Mouse (Mus musculus): ENCODE results near the gene Ptprm. TPM values are rescaled to one million over a fixed set of nuclear protein-coding genes. Genes with fewer than 3 reads are reported as not detected.
A peak's percentile ranks its signal among the peaks of the same experiment; 100 is the strongest.

Ptprm gene
- polyA plus RNA-seq, 1 experiment from 2014 or later, result 16.3 TPM

- no peak overlapping the region for H3K4me2 ChIP-seq
Measured at GRCm38 (mm10) chr17:67303326-67304099, 50.7 kb downstream of the Ptprm start.

GRCm38 (mm10) chr17:67302569-67302968 is 51.7 kb downstream of the Ptprm start:
- H3K4me2 ChIP-seq, result no peak overlapping the region
- ATAC-seq (ENCODE audit: low FRiP score), result no peak
- no peaks in the 10 kb centered on the region for H3K27me3 ChIP-seq
- no peaks in the 10 kb centered on the region for H3K36me3 ChIP-seq
- WGBS, result 45% methylated on average over 4 of the region's 4 CpGs
- H3K4me1 ChIP-seq (replicated peaks), result peaks cover 18% of the 10 kb centered on the region
- 0 out of 2 replicates have a peak overlapping the region, but pooled peaks have one; percentile 30 for H3K27ac ChIP-seq
- H3K4me3 ChIP-seq, result no peak overlapping the region
- no peak overlapping the region for H3K9ac ChIP-seq
- no peaks in the 10 kb centered on the region; the same call in 1 of the 2 replicates for H3K9me3 ChIP-seq

More at GRCm38 (mm10) chr17:67303326-67304099, 50.7 kb downstream of the Ptprm start:
- ATAC-seq (ENCODE audit: low FRiP score), result no peak
- Histone ChIP-seq H3K9me3 (no peaks in the 10 kb centered on the region; the same call in 1 of the 2 replicates), H3K9ac (no peak overlapping the region), H3K4me3 (no peak overlapping the region), H3K27ac (peak overlapping the region; percentile 30; the same call in 1 of the 2 replicates), H3K36me3 (no peaks in the 10 kb centered on the region), H3K4me1 (replicated peaks) (peaks cover 18% of the 10 kb centered on the region), H3K27me3 (no peaks in the 10 kb centered on the region)
- 76% methylated on average over 18 of the region's 18 CpGs for WGBS

- WGBS, result 96% methylated on average over 4 of the region's 4 CpGs
- no peak for ATAC-seq (ENCODE audit: low FRiP score)
- Histone ChIP-seq H3K27me3 (no peaks in the 10 kb centered on the region), H3K4me1 (replicated peaks) (peaks cover 18% of the 10 kb centered on the region), H3K9me3 (no peaks in the 10 kb centered on the region), H3K4me2 (no peak overlapping the region), H3K9ac (no peak overlapping the region), H3K27ac (no peak overlapping the region), H3K4me3 (no peak overlapping the region), H3K36me3 (no peaks in the 10 kb centered on the region)
Measured at GRCm38 (mm10) chr17:67302074-67302473, 52.2 kb downstream of the Ptprm start.

- Histone ChIP-seq H3K4me3 (no peak overlapping the region), H3K4me2 (no peak overlapping the region), H3K27me3 (no peaks in the 10 kb centered on the region), H3K4me1 (replicated peaks) (peaks cover 15% of the 10 kb centered on the region), H3K9ac (no peak overlapping the region), H3K9me3 (no peaks in the 10 kb centered on the region), H3K36me3 (no peaks in the 10 kb centered on the region), H3K27ac (no peak overlapping the region)
- 92% methylated on average over 4 of the region's 4 CpGs for WGBS
- no peak for ATAC-seq (ENCODE audit: low FRiP score)
Measured at GRCm38 (mm10) chr17:67301367-67301766, 52.9 kb downstream of the Ptprm start.

- H3K27me3 ChIP-seq, result no peaks in the 10 kb centered on the region
- WGBS, result 88% methylated on average over 9 of the region's 9 CpGs
- H3K4me3 ChIP-seq, result no peak overlapping the region
- H3K4me1 ChIP-seq (replicated peaks), result peaks cover 12% of the 10 kb centered on the region
- no peaks in the 10 kb centered on the region for H3K36me3 ChIP-seq
- H3K9ac ChIP-seq, result no peak overlapping the region
- H3K4me2 ChIP-seq, result no peak overlapping the region
- ATAC-seq (ENCODE audit: low FRiP score), result no peak
- no peak overlapping the region for H3K27ac ChIP-seq
- no peaks in the 10 kb centered on the region for H3K9me3 ChIP-seq
Measured at GRCm38 (mm10) chr17:67298269-67298798, 55.9 kb downstream of the Ptprm start.

- Histone ChIP-seq H3K9ac (no peak overlapping the region), H3K4me1 (replicated peaks) (no peaks in the 10 kb centered on the region), H3K27ac (no peak overlapping the region), H3K4me3 (no peak overlapping the region), H3K9me3 (no peaks in the 10 kb centered on the region), H3K4me2 (no peak overlapping the region), H3K27me3 (no peaks in the 10 kb centered on the region), H3K36me3 (no peaks in the 10 kb centered on the region)
- ATAC-seq (ENCODE audit: low FRiP score), result no peak
- 91% methylated on average over 13 of the region's 13 CpGs for WGBS
Measured at GRCm38 (mm10) chr17:67296604-67297595, 57.4 kb downstream of the Ptprm start.

GRCm38 (mm10) chr17:67290662-67291240 is 63.5 kb downstream of the Ptprm start:
- H3K27me3 ChIP-seq, result no peaks in the 10 kb centered on the region
- WGBS, result 19% methylated on average over 16 of the region's 16 CpGs
- no peaks in the 10 kb centered on the region for H3K9me3 ChIP-seq
- peak; percentile 86 for ATAC-seq (ENCODE audit: low FRiP score)
- no peak overlapping the region for H3K9ac ChIP-seq
- peak overlapping the region; percentile 33 for H3K4me2 ChIP-seq
- peak overlapping the region; percentile 70 for H3K27ac ChIP-seq
- peaks cover 19% of the 10 kb centered on the region for H3K4me1 ChIP-seq (replicated peaks)
- H3K4me3 ChIP-seq, result no peak overlapping the region
- H3K36me3 ChIP-seq, result no peaks in the 10 kb centered on the region

GRCm38 (mm10) chr17:67287501-67287900 is 66.8 kb downstream of the Ptprm start:
- ATAC-seq (ENCODE audit: low FRiP score), result no peak
- H3K36me3 ChIP-seq, result no peaks in the 10 kb centered on the region
- H3K4me1 ChIP-seq (replicated peaks), result peaks cover 19% of the 10 kb centered on the region
- no peaks in the 10 kb centered on the region for H3K9me3 ChIP-seq
- no peak overlapping the region for H3K9ac ChIP-seq
- no peak overlapping the region for H3K4me3 ChIP-seq
- H3K4me2 ChIP-seq, result no peak overlapping the region
- no peak overlapping the region for H3K27ac ChIP-seq
- WGBS, result 79% methylated on average over 3 of the region's 3 CpGs
- H3K27me3 ChIP-seq, result no peaks in the 10 kb centered on the region

- Histone ChIP-seq H3K9ac (no peak overlapping the region), H3K4me1 (replicated peaks) (no peaks in the 10 kb centered on the region), H3K27me3 (no peaks in the 10 kb centered on the region), H3K9me3 (no peaks in the 10 kb centered on the region), H3K4me2 (no peak overlapping the region), H3K27ac (no peak overlapping the region), H3K36me3 (no peaks in the 10 kb centered on the region), H3K4me3 (no peak overlapping the region)
- ATAC-seq (ENCODE audit: low FRiP score), result no peak
- WGBS, result 75% methylated on average over 13 of the region's 13 CpGs
Measured at GRCm38 (mm10) chr17:67281640-67282170, 72.6 kb downstream of the Ptprm start.

GRCm38 (mm10) chr17:67277124-67277910 is 76.9 kb downstream of the Ptprm start:
- no peak overlapping the region for H3K9ac ChIP-seq
- 89% methylated on average over 13 of the region's 13 CpGs for WGBS
- H3K4me2 ChIP-seq, result no peak overlapping the region
- no peaks in the 10 kb centered on the region for H3K36me3 ChIP-seq
- H3K4me3 ChIP-seq, result no peak overlapping the region
- no peaks in the 10 kb centered on the region for H3K27me3 ChIP-seq
- H3K4me1 ChIP-seq (replicated peaks), result peaks cover 16% of the 10 kb centered on the region
- no peaks in the 10 kb centered on the region for H3K9me3 ChIP-seq
- no peak overlapping the region for H3K27ac ChIP-seq
- ATAC-seq (ENCODE audit: low FRiP score), result no peak

- H3K4me3 ChIP-seq, result no peak overlapping the region
- 43% methylated on average over 21 of the region's 21 CpGs for WGBS
- peak; percentile 60 for ATAC-seq (ENCODE audit: low FRiP score)
- peak overlapping the region; percentile 77 for H3K27ac ChIP-seq
- H3K4me1 ChIP-seq (replicated peaks), result peaks cover 16% of the 10 kb centered on the region
- no peaks in the 10 kb centered on the region for H3K9me3 ChIP-seq
- H3K4me2 ChIP-seq, result 0 out of 2 replicates have a peak overlapping the region, but pooled peaks have one; percentile 8
- no peaks in the 10 kb centered on the region for H3K36me3 ChIP-seq
- no peaks in the 10 kb centered on the region for H3K27me3 ChIP-seq
- H3K9ac ChIP-seq, result peak overlapping the region; percentile 14; the same call in 1 of the 2 replicates
Measured at GRCm38 (mm10) chr17:67274531-67275094, 79.6 kb downstream of the Ptprm start.

Measured in hindbrain, embryonic 13.5 days (tissue).